Mouse (Mus musculus) spleen, adult 2 months (tissue): Measurements from ENCODE around the gene Ddx5.

Experiments
- CTCF ChIP-seq: fragments of 200-500 bp; IDR thresholded peaks from 2 replicates; pipeline ENCODE4 v1.5.1; 2011; ENCODE audit warnings: mild to moderate bottlenecking, inconsistent platforms; ENCODE audit not compliant: insufficient read depth, insufficient read length, insufficient replicate concordance; ENCODE audit errors: extremely low read depth
- POLR2A ChIP-seq: fragments of 200-500 bp; IDR thresholded peaks from 2 replicates; pipeline ENCODE4 v1.6.1; 2011; ENCODE audit warnings: low read depth, low read length, inconsistent platforms

DNA sequence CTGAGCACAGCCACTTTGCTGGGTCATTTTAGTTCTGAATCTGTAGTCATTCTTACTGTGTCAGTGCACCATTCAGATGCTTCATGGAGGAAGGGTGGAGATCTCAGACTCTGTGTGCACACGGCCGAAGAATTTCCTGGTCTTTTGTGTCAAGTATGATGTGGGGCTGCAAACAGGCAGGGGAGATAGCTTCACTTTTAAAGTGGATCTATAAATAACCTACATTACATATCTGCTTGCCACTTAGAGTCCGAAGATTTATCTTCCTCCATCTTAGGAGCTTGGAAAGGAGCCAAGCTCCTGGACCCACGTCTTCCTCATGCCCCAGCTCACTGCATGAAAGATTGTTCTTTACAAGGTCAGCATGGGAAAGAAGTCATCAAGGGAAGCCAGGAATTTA is 58.3 kb downstream of the Ddx5 start:
- TF ChIP-seq CTCF (no peak), POLR2A (no peak)
